Mouse (Mus musculus) effector memory CD4-positive, alpha-beta T cell, adult 7 months (primary cell): ENCODE measurements around the gene Defb9. TPM values are rescaled to one million over a fixed set of nuclear protein-coding genes. Genes with fewer than 3 reads are reported as not detected.

Experiments
- polyA plus RNA-seq: library from polyadenylated mRNA; unstranded; fragments of 100-300 nt; shearing (Covaris generic); gene quantifications from one replicate; pipeline ENCODE4 v1.2.1, GENCODE M21; 2017

Gene Defb9
- polyA plus RNA-seq = not detected

GRCm38 (mm10) chr8:21885321-21885720 lies at the start of gene Defb9:
Gene Defb9 (minus strand): TSS chr8:21885421.

GRCm38 (mm10) chr8:21932610-21933009 lies 47.4 kb upstream of the Defb9 start, which contains the start of gene Defb15:
Gene Defb15 (minus strand): TSS chr8:21932710.

GRCm38 (mm10) chr8:21906290-21906689 lies 21.1 kb upstream of the Defb9 start, which contains the start of gene Defb11:
Gene Defb11 (minus strand): TSS chr8:21906412.

GRCm38 (mm10) chr8:21858586-21858985 lies 26.6 kb downstream of the Defb9 start, which contains the start of gene Defb10:
Gene Defb10 (plus strand): TSS chr8:21858901.

Other genes with a start within 250 kb of the Defb9 start
- gene Defa17, start 229.6 kb downstream of the Defb9 start, polyA plus RNA-seq = not detected
- gene Defa34, start 219.6 kb downstream of the Defb9 start, polyA plus RNA-seq = not detected
- not detected for gene AY761184, start 181.8 kb downstream of the Defb9 start, polyA plus RNA-seq
- not detected for gene Defa24, start 150.9 kb downstream of the Defb9 start, polyA plus RNA-seq
- not detected for gene Defb50, start 61.9 kb downstream of the Defb9 start, polyA plus RNA-seq
- not detected for gene Defb2, start 45.5 kb downstream of the Defb9 start, polyA plus RNA-seq
- not detected for gene Defb10, start 26.5 kb downstream of the Defb9 start, polyA plus RNA-seq
- not detected for gene Defb11, start 21.0 kb upstream of the Defb9 start, polyA plus RNA-seq
- gene Defb15, start 47.3 kb upstream of the Defb9 start, polyA plus RNA-seq = not detected
- not detected for gene Defb35, start 52.9 kb upstream of the Defb9 start, polyA plus RNA-seq
- gene Defb13, start 61.3 kb upstream of the Defb9 start, polyA plus RNA-seq = not detected
- gene Fam90a1a, start 73.3 kb upstream of the Defb9 start, polyA plus RNA-seq = 0.67 TPM
- 0.94 TPM for gene Ccdc70, start 84.4 kb upstream of the Defb9 start, polyA plus RNA-seq
- 0.13 TPM for gene Atp7b, start 174.9 kb upstream of the Defb9 start, polyA plus RNA-seq
- gene Alg11, start 175.3 kb upstream of the Defb9 start, polyA plus RNA-seq = 11.3 TPM
- 0.17 TPM for gene Nek5, start 239.6 kb upstream of the Defb9 start, polyA plus RNA-seq